Mouse (Mus musculus): ENCODE results near the gene Cpne4. TPM values are rescaled to one million over a fixed set of nuclear protein-coding genes. Genes with fewer than 3 reads are reported as not detected.
A peak's percentile ranks its signal among the peaks of the same experiment; 100 is the strongest.

Gene Cpne4
- under 1 TPM; 0.15 to 0.36 TPM for total RNA-seq (2021)
- long read RNA-seq, experiment 1: 0 reads
- long read RNA-seq, experiment 2: 0 reads

GRCm38 (mm10) chr9:104546986-104547385, at the start of gene Cpne4:
Gene Cpne4, plus strand, starts transcription at chr9:104547286.
- DNase-seq: no peak

- no peak for DNase-seq
These were observed 31.9 kb upstream of the Cpne4 start for GRCm38 (mm10) chr9:104515187-104515586.

- no peak for DNase-seq
These were observed 11.6 kb upstream of the Cpne4 start for GRCm38 (mm10) chr9:104535508-104535907.

GRCm38 (mm10) chr9:104565815-104566214, 18.7 kb downstream of the Cpne4 start:
- DNase-seq: no peak

GRCm38 (mm10) chr9:104566468-104566867, 19.4 kb downstream of the Cpne4 start:
- no peak for DNase-seq

- no peak for DNase-seq
These were observed 20.0 kb downstream of the Cpne4 start for GRCm38 (mm10) chr9:104567096-104567495.

GRCm38 (mm10) chr9:104569480-104570167, 22.5 kb downstream of the Cpne4 start:
- DNase-seq: peak; percentile 90

GRCm38 (mm10) chr9:104572856-104573255, 25.8 kb downstream of the Cpne4 start:
- no peak for DNase-seq

GRCm38 (mm10) chr9:104574476-104574875, 27.4 kb downstream of the Cpne4 start:
- peak; percentile 74 for DNase-seq

GRCm38 (mm10) chr9:104581921-104582624, 35.0 kb downstream of the Cpne4 start:
- DNase-seq: no peak

GRCm38 (mm10) chr9:104582675-104583074, 35.6 kb downstream of the Cpne4 start:
- no peak for DNase-seq

GRCm38 (mm10) chr9:104594550-104594949, 47.5 kb downstream of the Cpne4 start:
- peak; percentile 25 for DNase-seq

GRCm38 (mm10) chr9:104594979-104595378, 47.9 kb downstream of the Cpne4 start:
- no peak for DNase-seq

- DNase-seq: no peak
These were observed 65.4 kb downstream of the Cpne4 start for GRCm38 (mm10) chr9:104612523-104612922.

- DNase-seq: no peak
These were observed 69.6 kb downstream of the Cpne4 start for GRCm38 (mm10) chr9:104616691-104617090.

- DNase-seq: no peak
These were observed 76.5 kb downstream of the Cpne4 start for GRCm38 (mm10) chr9:104623564-104623963.

GRCm38 (mm10) chr9:104627816-104628215, 80.7 kb downstream of the Cpne4 start:
- DNase-seq: no peak

GRCm38 (mm10) chr9:104629282-104629681, 82.2 kb downstream of the Cpne4 start:
- no peak for DNase-seq

GRCm38 (mm10) chr9:104646348-104646994, 99.4 kb downstream of the Cpne4 start:
- peak; percentile 3 for DNase-seq

GRCm38 (mm10) chr9:104652691-104653261, 105.7 kb downstream of the Cpne4 start:
- no peak for DNase-seq

- no peak for DNase-seq
These were observed 112.7 kb downstream of the Cpne4 start for GRCm38 (mm10) chr9:104659758-104660157.

- DNase-seq: no peak
These were observed 129.6 kb downstream of the Cpne4 start for GRCm38 (mm10) chr9:104676665-104677064.

- peak; percentile 10 for DNase-seq
These were observed 131.5 kb downstream of the Cpne4 start for GRCm38 (mm10) chr9:104678571-104678970.

All from adrenal gland, postnatal 10 days (tissue).